Mouse (Mus musculus) neural tube, embryonic 11.5 days (tissue): ENCODE results near the gene Foxred1. TPM values are rescaled to one million over a fixed set of nuclear protein-coding genes. Genes with fewer than 3 reads are reported as not detected.

Experiments
- ATAC-seq: fragments of 200-750 bp; cut with Nextera tagmentation; 2 replicates; pipeline ENCODE4 v1.8.0; 2017; ENCODE audit warnings: moderate number of reproducible peaks, mild to moderate bottlenecking, moderate TSS enrichment, moderate library complexity; ENCODE audit not compliant: insufficient read depth, low FRiP score, low TSS enrichment
- DNase-seq: peaks from one replicate; pipeline ENCODE4 v3.0.0-alpha.2; 2015; ENCODE audit warnings: low spot score
- H3K27ac ChIP-seq: fragments of 300-500 bp; sonication (generic); 2 replicates; pipeline ENCODE4 v1.5.1; 2014; ENCODE audit warnings: low read depth, mild to moderate bottlenecking, low read length
- H3K27me3 ChIP-seq: fragments of 300-500 bp; sonication (generic); 2 replicates; pipeline ENCODE4 v1.6.1; 2014; ENCODE audit warnings: mild to moderate bottlenecking, low read length, mixed read lengths; ENCODE audit not compliant: control insufficient read depth, insufficient read depth
- H3K36me3 ChIP-seq: fragments of 300-500 bp; sonication (generic); 2 replicates; pipeline ENCODE4 v1.6.1; 2014; ENCODE audit warnings: mild to moderate bottlenecking, low read length, moderate library complexity, mixed read lengths; ENCODE audit not compliant: control insufficient read depth, insufficient read depth
- H3K4me1 ChIP-seq: fragments of 300-500 bp; sonication (generic); 2 replicates; pipeline ENCODE4 v1.6.1; 2014; ENCODE audit warnings: low read length, mixed read lengths; ENCODE audit not compliant: control insufficient read depth, insufficient read depth
- H3K4me2 ChIP-seq: fragments of 300-500 bp; sonication (generic); 2 replicates; pipeline ENCODE4 v1.6.1; 2014; ENCODE audit warnings: low read depth, mild to moderate bottlenecking, moderate library complexity
- H3K4me3 ChIP-seq: fragments of 300-500 bp; sonication (generic); 2 replicates; pipeline ENCODE4 v1.5.1; 2014; ENCODE audit warnings: low read depth, low read length
- H3K9ac ChIP-seq: fragments of 300-500 bp; sonication (generic); 2 replicates; pipeline ENCODE4 v1.6.1; 2014; ENCODE audit warnings: mild to moderate bottlenecking, low read length
- H3K9me3 ChIP-seq: fragments of 300-500 bp; sonication (generic); 2 replicates; pipeline ENCODE4 v1.6.1; 2016; ENCODE audit warnings: low read length; ENCODE audit not compliant: control insufficient read depth
- WGBS: fragments of 180-500 bp; shearing (Covaris S2); extraction: QIAGEN DNeasy Blood & Tissue Kit; methylation state at CpG from one replicate; pipeline ENCODE4 v1.1.7; 2014; 5-methylcytosine and 5-hydroxymethylcytosine counted together
- polyA plus RNA-seq: library from polyadenylated mRNA; unstranded; fragments of >200 nt; fragmentation: Nextera tagmentation; extraction: Ambion mirVana; gene quantifications from 2 replicates; pipeline ENCODE4 v1.2.1, GENCODE M21; 2014

The Foxred1 gene
- 34.7 and 35.6 TPM in 2 replicates for polyA plus RNA-seq

DNA sequence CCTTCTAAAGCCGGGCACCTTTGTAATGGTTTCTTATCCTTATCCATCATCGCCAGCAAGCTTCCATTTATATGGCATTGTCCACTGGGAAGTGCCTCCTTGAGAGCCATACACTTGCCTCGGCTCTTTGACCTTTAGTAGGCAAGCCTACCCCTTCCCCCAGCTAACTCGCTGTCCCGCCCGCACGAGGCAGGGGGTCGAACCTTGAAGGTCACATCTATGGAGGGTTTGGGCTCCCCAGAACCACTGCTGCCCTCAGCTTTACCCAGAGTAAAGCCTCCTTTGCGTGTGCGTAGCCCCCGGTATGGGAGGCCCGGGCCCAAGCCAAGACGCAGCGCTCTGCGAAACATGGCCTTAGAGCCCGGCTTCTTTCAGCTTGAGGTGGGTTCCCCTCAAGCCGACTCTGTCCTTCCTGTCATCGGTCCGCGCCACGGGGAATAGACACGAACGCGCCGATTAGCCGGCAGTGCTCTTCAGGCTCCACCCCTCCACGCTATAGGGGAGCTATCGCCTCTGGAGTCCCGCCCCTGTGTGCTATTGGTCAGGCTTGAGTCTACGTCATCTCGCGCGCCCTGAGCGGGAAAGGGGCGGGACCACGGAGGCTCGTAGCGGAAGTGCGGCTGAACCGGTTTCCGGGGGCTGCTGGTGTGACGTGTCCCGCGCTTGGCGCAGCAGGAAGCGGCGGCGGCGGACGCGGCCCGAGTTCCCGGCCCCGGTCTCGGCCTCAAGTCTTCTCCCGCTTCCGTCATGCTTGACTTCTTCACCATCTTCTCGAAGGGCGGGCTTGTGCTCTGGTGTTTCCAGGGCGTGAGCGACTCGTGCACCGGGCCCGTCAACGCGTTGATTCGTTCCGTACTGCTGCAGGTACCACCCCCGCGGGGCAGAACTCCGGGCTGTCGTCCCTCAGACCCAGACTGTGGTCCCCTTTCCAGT is at the start of gene Foxred1:
Gene Foxred1 (minus strand): TSS at position 514 of the 933 bp plus-strand sequence.
- peaks cover 22% of the 10 kb centered on the region for H3K36me3 ChIP-seq
- no peaks in the 10 kb centered on the region for H3K27me3 ChIP-seq
- no peaks in the 10 kb centered on the region for H3K9me3 ChIP-seq
- ATAC-seq (peak; percentile 100), DNase-seq (peak; percentile 100)
- WGBS: under 1% methylated on average over 72 of the region's 72 CpGs
- 0 out of 2 replicates have a peak, but pooled peaks cover 4% of the 10 kb centered on the region for H3K4me1 ChIP-seq
- H3K4me2 ChIP-seq: peak within 1 kb of the TSS; percentile 95
- peak within 1 kb of the TSS; percentile 72 for H3K4me3 ChIP-seq
- H3K27ac ChIP-seq: peak within 1 kb of the TSS; percentile 80
- H3K9ac ChIP-seq: peak within 1 kb of the TSS; percentile 85

DNA sequence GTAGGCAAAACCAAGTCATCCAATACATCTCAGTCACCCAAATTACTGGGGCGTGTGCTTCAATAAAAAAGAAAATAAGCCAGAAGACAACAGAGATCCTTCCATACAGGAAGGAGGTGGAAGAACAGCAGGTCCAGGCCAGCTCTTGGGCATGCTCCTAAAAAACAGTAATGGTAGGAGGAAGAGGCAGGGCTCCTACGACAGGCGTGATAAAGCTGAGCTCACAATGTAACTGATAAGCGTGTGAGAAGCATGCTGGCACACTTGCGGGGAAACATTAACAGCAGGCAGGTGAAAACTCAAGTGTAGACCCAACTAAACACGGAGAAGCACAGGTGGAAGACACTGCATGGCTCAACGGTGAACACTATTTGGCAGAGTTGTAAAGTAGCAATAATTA is 46.5 kb upstream of the Foxred1 start:
- ATAC-seq: no peak
- no peaks in the 10 kb centered on the region for H3K27me3 ChIP-seq
- 96% methylated on average over 7 of the region's 7 CpGs for WGBS
- H3K4me3 ChIP-seq: no peak overlapping the region
- no peak overlapping the region for H3K27ac ChIP-seq
- DNase-seq: no peak
- no peaks in the 10 kb centered on the region for H3K9me3 ChIP-seq
- no peak overlapping the region for H3K9ac ChIP-seq
- no peak overlapping the region for H3K4me2 ChIP-seq
- no peaks in the 10 kb centered on the region for H3K36me3 ChIP-seq
- H3K4me1 ChIP-seq: no peaks in the 10 kb centered on the region

DNA sequence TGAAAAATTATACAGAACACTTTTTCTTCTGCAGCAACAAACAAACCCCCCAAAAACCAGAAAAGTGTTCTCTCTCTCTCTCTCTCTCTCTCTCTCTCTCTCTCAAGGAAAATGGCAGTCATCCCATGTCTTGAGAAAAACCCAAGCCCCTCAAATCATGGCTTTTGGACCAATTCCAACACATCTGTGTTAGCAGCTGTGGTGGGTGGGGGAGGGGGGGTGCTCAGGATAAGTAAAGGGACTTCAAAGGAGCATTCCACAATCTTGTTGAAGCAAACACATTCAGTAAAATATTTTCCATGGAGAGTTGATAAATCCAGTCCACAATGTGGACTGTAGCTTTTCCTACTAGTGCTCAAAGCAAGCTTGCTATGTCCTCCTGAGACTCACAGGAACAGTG is 38.6 kb upstream of the Foxred1 start:
- no peak for DNase-seq
- Histone ChIP-seq H3K36me3 (no peaks in the 10 kb centered on the region), H3K27me3 (no peaks in the 10 kb centered on the region), H3K4me2 (no peak overlapping the region), H3K9ac (no peak overlapping the region), H3K9me3 (no peaks in the 10 kb centered on the region), H3K4me1 (no peaks in the 10 kb centered on the region), H3K27ac (no peak overlapping the region), H3K4me3 (no peak overlapping the region)
- no peak for ATAC-seq

DNA sequence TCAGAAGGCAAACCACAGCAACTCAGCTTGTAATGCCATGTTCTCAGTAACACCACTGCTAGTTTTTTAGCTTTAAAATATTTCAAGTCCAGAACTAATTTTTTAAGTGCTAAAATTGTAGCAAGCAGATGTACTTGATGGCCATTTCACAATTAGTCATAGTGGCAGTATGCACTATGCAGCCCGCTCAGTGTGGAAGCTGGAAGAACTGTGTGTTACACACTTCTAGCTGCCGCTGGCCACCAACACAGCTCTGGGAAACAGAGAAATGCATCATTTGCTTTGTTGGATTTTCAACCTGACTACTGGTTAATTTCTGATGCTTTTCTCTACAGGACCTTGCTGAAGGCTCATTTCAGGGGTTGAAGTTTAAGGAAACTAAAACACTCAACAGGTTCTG is 36.5 kb upstream of the Foxred1 start:
- H3K4me2 ChIP-seq: no peak overlapping the region
- H3K9me3 ChIP-seq: no peaks in the 10 kb centered on the region
- no peak overlapping the region for H3K9ac ChIP-seq
- H3K27me3 ChIP-seq: no peaks in the 10 kb centered on the region
- no peak for ATAC-seq
- H3K27ac ChIP-seq: no peak overlapping the region
- H3K4me3 ChIP-seq: no peak overlapping the region
- no peaks in the 10 kb centered on the region for H3K4me1 ChIP-seq
- WGBS: 89% methylated on average over 2 of the region's 2 CpGs
- no peaks in the 10 kb centered on the region for H3K36me3 ChIP-seq
- no peak for DNase-seq

DNA sequence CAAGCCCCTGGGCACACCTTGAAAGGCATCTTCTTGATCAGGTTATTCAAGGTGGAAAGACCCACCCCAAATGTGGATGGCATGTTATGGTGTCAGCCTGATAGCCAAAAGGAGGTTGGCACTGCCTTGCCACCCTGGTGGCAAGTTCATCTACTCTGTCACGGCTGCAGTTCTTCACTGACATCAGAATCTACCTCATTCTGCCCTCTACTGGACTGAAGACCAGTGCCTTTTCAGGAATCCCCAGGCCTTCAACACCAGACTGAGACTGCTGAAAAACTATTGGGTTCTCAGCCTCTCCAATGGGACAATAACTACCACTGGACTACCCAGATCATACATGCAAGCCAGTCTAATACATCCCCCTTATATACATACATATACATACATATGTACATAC is 28.9 kb upstream of the Foxred1 start:
- no peak overlapping the region for H3K9ac ChIP-seq
- 81% methylated on average over 1 of the region's 1 CpGs for WGBS

DNA sequence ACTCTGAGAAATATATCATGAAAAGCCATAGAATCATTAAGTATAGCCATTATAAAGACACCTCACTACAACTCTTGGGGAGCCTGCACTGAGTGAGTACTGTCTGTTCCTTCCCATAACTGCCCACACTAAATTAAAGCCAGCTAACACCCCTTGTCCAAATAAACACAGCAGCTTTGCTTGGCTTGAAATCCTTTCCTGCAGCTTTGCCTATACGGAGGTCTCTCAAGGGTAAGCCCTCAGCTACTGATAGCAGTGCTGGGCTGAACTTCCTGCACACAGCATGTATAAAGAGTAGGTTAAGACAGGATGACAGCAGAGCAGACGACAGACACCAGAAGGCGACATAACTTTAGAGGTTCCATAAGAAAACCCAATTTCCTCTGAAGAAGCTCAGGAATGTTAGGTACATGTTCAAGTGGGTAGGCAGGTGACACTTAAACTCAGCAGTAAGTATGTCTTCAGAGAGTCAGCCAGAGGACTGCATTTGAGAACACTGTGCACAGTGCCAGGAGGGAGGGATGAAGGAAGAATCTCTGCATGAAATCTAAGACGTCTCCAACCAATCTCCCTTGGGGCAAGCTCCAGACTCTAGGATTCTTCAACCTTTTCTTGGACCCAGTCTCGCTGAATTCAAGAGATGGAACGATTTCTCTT is 28.2 kb upstream of the Foxred1 start:
- no peaks in the 10 kb centered on the region; the same call in 1 of the 2 replicates for H3K36me3 ChIP-seq
- H3K27me3 ChIP-seq: no peaks in the 10 kb centered on the region
- H3K4me3 ChIP-seq: no peak overlapping the region
- no peak overlapping the region for H3K9ac ChIP-seq
- H3K9me3 ChIP-seq: no peaks in the 10 kb centered on the region
- H3K4me2 ChIP-seq: no peak overlapping the region
- no peak for ATAC-seq
- no peaks in the 10 kb centered on the region for H3K4me1 ChIP-seq
- H3K27ac ChIP-seq: no peak overlapping the region
- 75% methylated on average over 6 of the region's 6 CpGs for WGBS
- DNase-seq: peak; percentile 12

More for the DNA sequence above, 28.9 kb upstream of the Foxred1 start:
- no peaks in the 10 kb centered on the region for H3K4me1 ChIP-seq
- DNase-seq (no peak), ATAC-seq (no peak)
- no peak overlapping the region for H3K4me3 ChIP-seq
- H3K27ac ChIP-seq: no peak overlapping the region
- H3K4me2 ChIP-seq: no peak overlapping the region
- no peaks in the 10 kb centered on the region for H3K36me3 ChIP-seq
- no peaks in the 10 kb centered on the region for H3K27me3 ChIP-seq
- no peaks in the 10 kb centered on the region for H3K9me3 ChIP-seq

DNA sequence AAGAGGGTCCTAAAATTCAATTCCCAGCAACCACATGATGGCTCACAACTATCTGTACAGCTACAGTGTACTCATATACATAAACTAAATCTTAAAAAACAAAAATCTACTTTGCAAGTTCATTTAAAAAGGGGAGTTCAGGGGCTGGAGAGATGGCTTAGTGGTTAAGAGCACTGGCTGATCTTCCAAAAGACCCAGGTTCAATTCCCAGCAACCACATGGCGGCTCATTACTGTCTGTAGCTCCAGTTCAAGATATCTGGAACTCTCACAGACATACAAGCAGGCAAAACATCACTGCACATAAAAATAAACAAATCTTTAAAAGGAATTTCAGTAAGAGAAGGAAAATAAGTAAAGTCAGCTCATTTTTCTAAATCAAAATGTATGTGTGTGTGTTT is 27.5 kb upstream of the Foxred1 start:
- Histone ChIP-seq H3K4me1 (no peaks in the 10 kb centered on the region), H3K36me3 (no peaks in the 10 kb centered on the region; the same call in 1 of the 2 replicates), H3K9me3 (no peaks in the 10 kb centered on the region), H3K27ac (no peak overlapping the region), H3K27me3 (no peaks in the 10 kb centered on the region), H3K4me2 (no peak overlapping the region), H3K9ac (no peak overlapping the region), H3K4me3 (no peak overlapping the region)
- no peak for ATAC-seq
- 95% methylated on average over 1 of the region's 1 CpGs for WGBS
- no peak for DNase-seq

DNA sequence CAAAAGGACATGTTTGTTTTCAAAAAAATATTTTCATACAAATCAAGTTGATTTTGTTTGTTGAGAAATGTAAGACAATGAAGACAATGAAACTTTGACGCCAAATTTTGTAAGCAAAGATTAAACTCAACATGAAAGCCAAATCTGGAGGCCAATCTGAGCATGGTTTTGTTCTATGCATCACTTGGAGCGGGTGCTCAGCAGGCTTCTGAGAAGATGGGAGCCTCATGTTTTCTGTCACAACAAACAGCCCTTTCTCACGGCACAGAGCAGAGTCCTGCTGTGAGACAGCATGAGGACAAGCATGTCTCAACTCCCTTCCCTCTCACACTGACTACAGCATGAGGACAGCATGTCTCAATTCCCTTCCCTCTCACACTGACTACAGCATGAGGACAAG is 25.1 kb upstream of the Foxred1 start:
- DNase-seq (no peak), ATAC-seq (no peak)
- no peak overlapping the region for H3K27ac ChIP-seq
- H3K9ac ChIP-seq: no peak overlapping the region
- no peaks in the 10 kb centered on the region for H3K27me3 ChIP-seq
- H3K9me3 ChIP-seq: no peaks in the 10 kb centered on the region
- 51% methylated on average over 3 of the region's 3 CpGs for WGBS
- no peak overlapping the region for H3K4me2 ChIP-seq
- no peaks in the 10 kb centered on the region for H3K4me1 ChIP-seq
- no peaks in the 10 kb centered on the region; the same call in 1 of the 2 replicates for H3K36me3 ChIP-seq
- no peak overlapping the region for H3K4me3 ChIP-seq
